Mouse (Mus musculus) 3T3-L1 (cell line): ENCODE measurements around the gene Srrt.
A peak's percentile ranks its signal among the peaks of the same experiment; 100 is the strongest.

Source experiments
- DNase-seq: peaks from one replicate; pipeline ENCODE4 v3.0.0-alpha.2; 2015; ENCODE audit warnings: low read depth, low spot score

Srrt gene

DNA sequence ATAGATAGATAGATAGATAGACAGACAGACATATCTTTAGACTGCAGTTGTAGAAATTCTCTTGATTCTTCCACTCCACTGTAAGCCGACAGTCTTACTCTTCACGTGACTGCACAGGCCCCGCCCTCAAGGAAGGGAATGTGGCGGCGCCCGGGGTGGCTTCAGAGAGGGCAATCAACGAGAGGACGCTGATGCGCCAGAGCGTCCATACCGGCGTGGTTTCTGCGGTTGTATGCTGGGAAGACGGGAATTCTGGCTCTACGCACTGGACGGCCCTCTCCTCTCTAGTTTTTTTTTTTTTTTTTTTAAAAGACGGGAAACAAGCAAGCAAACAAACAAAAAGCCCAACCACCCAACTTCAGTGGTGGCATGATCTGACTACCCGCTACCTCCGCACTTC lies 30.8 kb upstream of the Srrt start:
- DNase-seq = peak; percentile 97

DNA sequence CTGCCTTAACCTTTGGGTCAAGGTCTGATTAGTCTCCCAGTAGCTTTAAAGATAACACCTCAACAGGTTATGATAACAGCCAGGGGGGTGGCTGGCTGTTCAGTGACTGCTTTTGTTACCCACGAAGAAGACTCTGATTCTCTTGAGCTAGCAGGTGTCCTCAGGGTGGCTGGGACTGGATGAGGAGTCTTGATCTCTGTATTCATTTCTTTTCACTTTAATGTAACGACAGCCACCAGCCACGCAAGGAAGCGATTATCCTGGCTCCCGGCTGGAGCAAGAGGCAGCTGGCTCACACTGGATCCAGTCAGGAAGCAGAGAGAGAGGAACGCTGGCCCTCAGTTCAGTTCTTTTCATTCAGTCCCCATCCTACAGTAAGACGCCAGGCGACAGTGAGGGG lies 29.7 kb upstream of the Srrt start:
- DNase-seq = no peak

DNA sequence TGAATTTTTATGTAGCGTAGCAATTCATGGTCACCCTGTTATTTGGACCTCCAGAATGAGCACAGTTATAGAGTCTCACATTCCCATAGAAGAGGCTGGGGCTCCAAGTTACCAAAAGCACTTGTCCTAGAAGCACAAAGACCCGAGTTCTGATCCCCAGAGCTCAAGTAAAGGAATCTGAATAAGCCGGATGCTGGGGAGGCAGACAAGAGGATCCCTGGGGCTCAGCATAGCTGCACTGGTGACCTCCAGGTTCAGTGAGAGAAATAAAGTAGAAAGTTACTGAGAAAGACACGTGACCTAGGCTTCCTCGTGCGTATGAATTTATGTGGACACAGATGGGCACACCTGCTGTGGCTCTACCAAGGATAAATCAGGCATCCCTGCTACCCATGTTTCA lies 27.6 kb upstream of the Srrt start:
- DNase-seq = no peak

DNA sequence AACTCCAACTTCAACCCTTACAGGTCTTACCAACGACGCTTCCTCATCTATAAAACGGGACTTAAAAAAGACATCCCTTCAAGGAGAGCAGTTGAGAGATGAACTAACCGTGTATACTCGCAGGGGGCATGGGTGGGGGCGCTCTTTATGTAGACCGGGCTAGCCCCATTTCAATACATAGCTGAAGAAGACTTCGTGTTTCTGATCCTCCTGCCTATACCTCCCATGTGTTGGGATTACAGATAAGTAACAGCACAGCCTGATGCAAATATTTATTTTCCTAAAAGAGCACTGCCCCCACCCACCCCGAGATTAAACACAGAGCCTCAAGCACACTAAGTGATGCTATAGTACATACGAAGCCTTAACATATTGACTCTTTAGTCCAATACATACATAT lies 26.8 kb upstream of the Srrt start:
- DNase-seq = peak; percentile 27

DNA sequence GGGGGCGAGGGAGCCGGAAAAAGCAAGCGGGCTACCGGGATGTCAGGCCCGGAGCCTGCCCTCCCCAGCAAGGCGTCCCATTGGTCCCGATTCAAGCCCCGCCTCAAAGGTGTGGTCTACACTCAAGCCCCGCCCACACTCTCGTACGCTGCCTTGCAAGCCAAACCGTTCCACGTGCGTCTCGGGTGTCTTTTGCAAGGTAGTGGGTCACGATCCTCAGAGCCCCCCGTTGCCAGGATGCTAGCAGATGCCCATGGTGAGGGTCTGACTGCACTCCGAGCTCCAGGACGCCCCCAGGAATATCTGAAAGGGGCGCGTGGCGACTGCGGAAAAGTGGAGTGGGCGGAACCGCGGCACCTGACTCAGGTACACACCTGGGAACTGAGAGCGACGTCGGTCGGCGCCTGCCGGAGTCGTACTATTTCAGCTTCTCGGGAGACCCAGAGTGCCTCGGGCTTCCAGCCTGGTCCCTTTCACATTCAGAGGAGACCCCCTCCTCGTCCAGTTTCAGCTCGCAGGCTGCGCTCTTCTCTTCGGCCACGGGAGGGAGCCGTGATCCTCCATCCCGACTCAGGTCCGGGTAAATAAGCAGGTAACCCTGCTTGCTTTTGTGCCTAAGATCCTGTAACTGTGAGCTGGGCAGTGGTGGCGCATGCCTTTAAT lies 26.2 kb upstream of the Srrt start, which contains the start of gene Slc12a9:
Slc12a9 (minus strand) TSS at position 86 of the 663 bp plus-strand sequence.
- DNase-seq = peak; percentile 96

DNA sequence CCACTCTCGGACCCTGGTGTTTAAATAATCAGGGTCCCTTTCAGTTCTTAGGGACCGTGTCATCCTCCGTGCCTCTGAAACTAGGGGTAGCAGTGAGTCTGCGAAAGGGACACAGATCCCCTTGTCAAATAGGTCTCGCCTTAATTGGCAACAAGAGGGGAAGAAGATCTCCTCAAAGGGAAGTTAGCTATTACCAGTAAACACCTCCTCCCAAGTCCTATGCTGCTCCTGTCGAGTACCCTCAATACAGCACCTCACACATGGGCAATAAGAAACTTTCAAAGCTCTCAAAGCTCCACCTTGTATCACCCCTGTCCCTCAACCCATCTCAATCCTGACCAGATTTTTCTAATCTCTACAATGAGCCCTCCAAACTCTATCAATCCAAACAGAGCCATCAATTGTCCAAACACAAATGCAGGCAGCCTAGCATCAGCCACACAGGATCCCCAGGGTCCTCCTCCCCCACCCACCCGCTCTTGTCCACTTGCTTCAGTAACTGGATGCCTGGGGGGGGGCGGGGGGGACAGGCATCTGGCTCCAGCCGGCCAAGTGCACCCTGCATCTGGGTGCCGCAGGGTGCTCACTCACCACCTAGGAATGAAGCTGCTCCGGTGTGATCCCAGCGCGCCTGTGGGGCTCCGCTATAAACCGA lies 25.5 kb upstream of the Srrt start:
- DNase-seq = peak; percentile 18

DNA sequence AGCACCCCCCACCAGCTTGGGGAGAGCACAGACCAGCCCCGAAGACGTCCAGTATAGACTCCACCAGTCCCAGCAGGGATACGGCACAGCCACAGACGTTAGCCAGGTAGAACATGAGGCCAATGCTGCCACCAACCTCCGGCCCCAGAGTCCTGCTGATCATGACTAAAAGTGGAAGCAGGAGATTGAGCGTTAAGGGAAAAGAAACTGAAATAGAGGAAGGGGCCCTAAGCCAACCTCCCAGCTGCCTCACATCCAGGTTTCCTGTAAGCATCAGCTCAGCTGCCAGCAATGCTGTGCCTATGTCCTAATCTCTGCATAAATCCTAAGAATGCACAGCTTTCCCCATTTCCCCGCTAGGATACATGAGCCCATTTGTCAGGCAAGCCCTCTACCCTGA lies 23.4 kb upstream of the Srrt start:
- no peak for DNase-seq

DNA sequence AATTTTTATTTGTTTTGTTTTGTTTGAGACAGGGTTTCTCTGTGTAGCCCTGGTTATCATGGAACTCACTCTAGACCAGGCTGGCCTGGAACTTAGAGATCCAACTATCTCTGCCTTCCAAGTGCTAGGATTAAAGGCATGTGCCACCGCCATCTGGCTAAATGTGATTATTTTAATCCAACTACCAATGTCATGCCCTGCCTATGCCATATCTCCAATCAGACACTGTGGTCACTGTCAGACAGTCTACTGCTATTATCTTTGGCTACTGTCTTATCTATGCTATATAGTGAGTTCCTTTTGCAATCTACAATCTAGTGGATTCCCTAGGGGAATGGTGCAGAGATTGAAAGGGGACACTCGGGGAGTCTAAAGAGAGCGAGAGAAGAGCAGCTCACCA lies 13.5 kb upstream of the Srrt start:
- no peak for DNase-seq

DNA sequence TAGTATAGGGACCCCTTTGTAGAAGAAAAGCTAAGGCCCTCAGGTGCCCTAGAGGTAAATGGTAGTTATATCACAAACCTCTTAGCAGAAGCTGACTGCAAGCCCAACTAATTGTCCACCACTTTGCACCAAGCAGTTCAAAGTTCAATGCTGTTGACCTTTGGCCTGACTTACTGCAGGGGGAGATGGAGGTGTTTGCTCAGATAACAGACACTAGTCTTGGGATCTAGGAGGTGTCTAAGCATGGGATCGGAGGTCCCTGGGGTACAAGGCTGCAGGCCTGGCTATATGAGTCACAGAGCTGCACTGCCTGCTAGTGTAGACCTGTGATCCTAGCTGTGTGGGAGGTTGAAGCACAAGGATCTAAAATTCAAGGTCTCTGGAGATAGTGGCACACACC lies 11.1 kb upstream of the Srrt start:
- peak; percentile 31 for DNase-seq

DNA sequence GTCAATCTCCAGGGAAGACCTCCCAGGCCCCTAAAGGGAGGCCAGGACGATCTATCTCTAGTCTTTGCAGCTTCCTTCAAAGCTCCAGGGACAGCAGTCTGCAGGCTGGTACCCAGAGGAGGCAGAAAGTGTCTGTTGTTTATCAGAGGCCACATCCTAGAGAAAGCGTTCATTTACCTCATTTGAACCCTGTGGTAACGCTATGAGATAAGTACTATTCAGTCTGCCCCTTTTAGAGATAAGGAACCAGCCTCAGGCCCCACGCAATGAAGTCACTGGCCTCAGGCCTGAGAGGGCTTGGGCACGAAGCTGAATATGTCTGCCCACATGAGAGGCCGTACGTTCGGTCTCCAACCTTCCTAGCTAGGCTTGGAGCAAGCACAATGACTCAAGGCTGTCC lies 9.9 kb upstream of the Srrt start:
- no peak for DNase-seq

DNA sequence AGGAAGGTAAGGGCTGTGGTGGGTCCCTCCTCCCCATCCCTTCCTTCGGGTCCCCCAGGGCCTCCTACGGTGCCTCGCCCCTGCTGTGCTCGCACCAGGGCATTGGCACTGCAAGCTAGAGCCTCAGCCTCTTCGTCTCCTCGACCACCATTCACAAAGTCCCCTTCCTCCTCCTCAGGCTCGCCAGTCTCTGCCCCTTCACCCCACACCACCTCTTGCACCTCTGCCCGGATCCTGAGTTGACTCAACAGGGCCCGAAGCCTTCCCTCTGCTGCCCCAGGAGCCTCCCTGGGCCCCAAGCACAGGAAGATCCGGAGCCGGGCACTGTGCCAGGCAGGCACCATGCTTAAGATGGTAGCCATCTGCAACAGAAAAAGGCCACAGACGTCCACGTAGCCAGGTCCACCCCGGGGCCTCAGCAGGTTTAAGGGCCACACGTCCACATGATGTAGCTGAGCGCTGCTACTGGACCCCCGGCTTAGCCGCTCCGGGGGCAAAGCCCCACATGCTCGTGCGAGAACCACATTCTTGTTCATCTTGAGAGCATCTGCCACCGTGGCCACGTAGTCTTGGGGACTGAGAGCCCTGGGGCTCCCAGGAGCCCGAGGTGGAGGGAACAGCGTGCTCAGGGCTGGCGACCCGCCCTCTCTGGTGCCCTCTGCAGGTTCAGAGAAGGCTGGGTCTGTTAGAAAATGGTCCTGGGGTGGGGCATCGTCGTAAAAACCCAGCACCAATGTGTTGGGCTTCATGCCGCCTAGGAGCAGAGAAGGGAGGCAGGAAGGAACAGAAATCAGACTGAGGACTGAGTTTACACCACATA lies 7.8 kb upstream of the Srrt start:
- DNase-seq = no peak

DNA sequence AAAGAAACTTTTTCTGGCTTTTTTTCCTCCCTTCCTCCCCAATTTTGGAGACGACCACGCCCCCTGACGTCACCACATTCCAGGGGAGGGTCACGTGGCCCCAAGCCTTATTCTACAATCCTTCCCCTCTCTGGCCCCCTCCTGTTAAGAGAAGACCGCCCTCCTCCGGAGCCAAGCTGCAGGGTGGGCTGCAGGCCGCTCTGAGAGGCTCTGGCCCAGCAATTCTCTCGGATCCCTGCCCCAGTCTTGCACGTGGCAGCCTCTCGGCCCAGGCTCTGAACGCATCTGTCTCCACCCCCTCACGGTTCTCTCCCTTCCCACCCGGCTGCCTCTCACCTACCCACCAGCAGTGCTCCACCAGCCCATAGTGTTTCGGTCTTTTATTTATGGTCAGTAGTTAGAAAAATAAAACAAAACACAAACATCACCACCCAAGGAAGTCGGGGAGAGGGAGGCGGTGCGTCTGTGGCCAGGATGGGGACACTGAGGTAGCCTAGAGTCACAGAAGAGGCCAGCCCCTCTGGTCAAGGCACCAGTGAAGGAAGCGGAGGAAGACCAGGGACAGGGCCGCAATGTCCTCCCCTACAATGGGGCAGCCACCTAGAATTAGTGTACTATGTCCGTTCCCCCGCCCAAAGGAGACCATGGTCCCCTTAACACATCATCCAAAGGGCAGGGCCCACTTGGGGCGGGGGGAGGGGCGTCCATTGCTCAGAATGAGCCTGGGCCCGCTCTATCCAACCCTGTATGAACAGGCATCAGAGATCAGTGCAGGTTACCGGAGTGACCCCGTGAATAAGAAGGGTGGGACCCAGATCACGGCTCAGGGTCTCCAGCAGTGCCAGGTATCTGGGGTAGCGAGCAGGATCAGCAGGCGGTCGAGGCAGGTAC lies 7.0 kb upstream of the Srrt start, which contains the start of gene Trip6:
Trip6 (minus strand) TSS at position 212 of the 891 bp plus-strand sequence.
- peak; percentile 93 for DNase-seq

DNA sequence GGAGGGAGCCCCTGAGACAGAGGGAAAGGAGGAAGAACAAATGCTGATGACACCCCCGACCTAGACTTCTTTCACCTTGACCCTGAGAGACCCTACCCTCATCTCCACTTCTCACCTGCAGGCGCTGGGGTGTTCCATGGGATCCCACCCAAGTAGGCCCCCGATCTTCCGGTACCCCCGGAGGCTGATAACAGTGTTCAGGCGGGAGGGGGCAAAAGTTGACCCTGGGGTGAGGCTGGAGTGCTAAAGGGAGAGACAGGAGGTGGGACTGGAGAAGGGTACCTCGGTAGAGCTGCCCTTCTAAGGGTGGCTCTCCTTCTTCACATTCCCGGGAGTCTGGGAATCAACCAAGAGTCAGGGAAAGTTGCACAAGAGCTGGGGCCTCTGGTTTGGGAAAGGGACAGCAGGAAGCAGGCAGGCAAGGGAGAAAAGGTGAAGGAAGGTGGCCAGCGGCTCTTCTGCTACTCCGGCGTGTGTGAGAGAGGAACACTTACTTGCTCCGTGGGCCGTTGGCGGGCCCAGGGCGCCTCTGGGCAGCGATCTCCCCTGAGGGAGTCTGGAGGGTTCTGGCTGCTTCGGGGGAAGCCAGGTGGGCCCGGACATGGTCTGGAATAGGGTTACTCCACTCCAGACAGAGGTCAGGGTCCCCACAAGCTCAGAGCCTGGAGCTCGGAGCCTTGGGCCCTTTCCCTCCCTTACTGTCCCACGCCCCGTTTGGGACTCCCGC lies 6.2 kb upstream of the Srrt start:
- peak; percentile 50 for DNase-seq

DNA sequence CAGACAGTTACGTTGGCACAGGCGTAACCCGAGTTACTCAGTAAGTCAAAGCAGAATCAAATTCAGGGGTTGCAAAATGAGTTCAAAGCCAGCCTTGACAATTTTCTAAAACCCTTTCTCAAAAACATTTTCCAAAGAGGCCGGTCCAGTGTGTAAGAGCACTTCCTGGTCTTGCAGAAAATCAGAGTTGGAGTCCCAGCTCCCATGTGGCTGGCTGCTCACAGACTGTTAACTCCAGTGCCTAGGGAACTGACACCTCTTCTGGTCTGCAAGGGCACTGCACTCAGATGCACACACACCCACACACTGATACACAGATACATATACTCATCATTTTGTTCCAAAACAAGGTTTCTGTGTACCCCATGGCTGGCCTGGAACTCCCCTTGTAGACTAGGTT lies 882 bp upstream of the Srrt start:
- DNase-seq = peak; percentile 62

DNA sequence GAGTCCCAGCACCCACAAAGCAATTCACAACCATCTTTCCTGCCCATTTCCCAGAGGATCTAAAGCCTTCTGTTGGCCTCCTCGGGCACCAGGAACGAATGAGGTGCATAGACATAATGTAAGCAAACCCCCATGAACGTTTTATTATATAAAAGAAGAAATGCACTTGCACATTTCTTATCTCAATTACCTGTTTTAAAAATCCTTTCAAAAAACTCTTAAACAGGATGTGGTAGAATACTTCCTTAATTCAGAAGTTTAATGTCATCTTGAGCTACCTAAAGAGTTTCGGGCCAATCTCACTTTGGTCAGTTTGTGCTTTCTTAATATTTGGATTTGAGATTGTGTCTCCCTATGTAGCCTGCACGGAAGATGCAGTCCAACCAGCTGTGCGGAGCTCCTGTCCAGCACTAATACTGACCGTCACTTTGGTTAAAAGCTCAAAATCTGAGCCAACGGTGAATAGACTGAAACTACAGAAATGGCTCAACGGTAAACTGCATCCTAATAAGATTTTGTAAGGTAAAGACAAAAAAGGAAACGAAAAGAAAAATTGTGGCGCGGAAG lies 952 bp downstream of the Srrt start:
- peak; percentile 32 for DNase-seq

DNA sequence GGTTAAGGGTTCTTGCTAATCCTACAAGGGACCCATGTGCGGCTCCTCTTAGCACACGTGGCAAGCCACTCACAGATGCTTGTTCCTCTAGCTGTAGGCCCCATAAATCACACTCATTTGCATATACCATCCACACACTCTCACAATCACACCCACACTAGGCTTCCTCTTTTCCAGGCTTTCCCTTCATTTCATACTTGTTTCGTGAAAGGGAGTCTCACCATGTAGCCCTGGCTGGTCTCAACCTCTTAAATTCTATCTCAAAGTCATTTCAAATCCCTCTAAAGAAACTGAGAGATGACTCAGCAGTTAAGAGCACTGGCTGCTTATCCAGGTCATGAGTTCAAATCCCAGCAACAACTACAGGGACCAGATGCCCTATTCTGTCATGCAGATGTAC lies 1.7 kb downstream of the Srrt start:
- DNase-seq = peak; percentile 39

DNA sequence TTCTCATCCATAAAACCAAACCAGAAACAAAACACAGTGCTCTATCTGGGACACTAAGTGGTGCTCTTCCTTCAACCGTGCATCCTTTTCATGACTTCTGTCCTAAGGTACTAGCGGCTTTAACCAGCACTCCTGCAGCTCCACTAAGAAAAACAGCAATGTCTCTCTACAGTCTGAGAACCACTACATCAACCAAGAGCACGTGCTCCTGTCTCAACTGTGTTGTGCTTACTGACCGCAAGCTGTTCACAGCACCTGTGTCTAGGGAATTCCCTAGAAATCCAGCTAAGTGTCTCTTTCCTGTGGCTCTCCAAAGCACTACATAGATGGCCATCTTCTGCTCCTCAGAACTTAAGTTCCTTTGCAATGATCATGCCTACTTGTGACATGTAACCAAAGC lies 2.7 kb downstream of the Srrt start:
- DNase-seq = peak; percentile 32

DNA sequence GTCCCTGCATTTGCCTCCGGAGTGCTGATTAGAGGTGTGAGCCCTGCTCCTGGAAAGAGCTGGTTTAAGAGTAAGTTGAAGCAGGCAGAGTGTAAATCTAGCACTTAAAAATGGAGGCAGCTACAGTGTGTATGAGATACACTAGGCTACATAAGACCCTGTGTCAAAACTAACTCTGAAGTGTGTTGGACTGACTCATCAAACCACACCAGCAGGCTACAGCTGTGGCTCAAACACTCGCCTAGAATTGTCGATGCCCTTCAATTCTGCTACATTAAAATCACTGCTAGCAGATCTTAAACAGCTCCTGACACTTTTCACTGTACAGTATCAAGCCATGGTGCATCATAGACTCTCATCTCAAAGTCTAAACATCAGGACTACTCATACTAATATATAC lies 3.3 kb downstream of the Srrt start:
- peak; percentile 50 for DNase-seq

DNA sequence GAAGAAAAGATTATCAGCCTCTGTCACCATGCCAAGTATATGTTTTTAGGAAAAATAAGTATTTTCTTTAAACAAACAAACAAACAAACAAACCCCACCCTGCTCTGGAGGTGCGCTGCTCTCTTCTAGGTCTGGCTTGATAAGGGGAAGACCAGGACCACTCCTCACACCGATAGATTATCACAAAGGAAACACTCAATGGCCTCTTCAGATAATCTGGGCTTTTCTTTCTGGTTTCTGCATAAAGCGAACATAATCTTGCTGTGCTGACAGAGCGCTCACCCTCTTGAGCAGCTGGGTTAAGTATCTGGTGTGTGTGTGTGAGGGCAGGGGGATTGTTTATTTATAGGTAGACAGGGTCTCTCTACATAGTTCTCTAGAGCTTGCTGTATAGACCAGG lies 3.9 kb downstream of the Srrt start:
- no peak for DNase-seq

DNA sequence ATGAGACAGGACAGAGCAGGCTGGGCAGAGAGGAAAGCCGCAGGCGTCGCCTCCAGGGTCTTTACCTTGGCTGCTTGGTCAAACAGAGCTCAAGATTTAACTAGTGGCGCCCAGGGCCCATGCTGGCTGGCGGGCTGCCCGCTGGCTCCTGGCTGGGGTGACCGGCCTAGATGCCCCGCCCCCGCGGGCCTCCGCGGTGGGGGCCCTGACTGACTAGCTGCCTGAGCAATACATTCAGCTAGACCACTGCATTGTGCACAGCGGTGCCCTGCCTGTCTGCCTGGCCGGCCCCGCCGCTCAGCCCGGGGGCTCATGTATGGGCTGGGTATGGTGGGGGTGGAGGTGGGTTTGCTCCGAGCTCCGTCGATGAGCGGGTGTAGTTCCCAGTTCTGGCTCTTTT lies 6.2 kb downstream of the Srrt start:
- DNase-seq = no peak

DNA sequence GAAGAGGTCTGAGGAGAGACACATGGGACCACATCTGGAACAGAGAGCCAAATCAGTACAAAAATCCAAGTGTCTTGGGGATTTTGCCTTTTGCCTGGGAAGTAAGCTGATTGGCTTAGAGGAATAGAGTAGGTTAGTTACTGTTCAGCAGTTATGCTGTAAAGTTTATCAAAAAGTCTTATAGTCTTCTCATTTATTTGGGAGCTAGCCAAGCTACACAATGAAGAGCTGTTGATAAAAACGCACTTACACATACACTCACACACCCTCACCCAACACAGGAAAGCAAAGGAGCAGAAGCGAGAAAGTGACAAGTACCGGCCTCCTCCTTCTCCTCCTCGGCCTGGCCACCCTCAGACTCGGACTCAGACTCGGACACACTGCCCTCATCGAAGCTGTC lies 8.2 kb downstream of the Srrt start:
- DNase-seq = no peak
